Mouse (Mus musculus) lung, embryonic 14.5 days (tissue): ENCODE results near the gene Gdpgp1. TPM values are rescaled to one million over a fixed set of nuclear protein-coding genes. Genes with fewer than 3 reads are reported as not detected.
A peak's percentile ranks its signal among the peaks of the same experiment; 100 is the strongest.

Source experiments
- ATAC-seq: fragments of 200-750 bp; cut with Nextera tagmentation; 2 replicates; pipeline ENCODE4 v1.8.0; 2017; ENCODE audit warnings: mild to moderate bottlenecking, moderate TSS enrichment, moderate library complexity; ENCODE audit not compliant: insufficient read depth
- DNase-seq: peaks from one replicate; pipeline ENCODE4 v3.0.0-alpha.2; 2015
- H3K27ac ChIP-seq: fragments of 300-500 bp; sonication (generic); 2 replicates; pipeline ENCODE4 v1.5.1; 2014; ENCODE audit warnings: low read depth, mild to moderate bottlenecking, moderate library complexity
- H3K27me3 ChIP-seq: fragments of 300-500 bp; sonication (generic); 2 replicates; pipeline ENCODE4 v1.6.1; 2014; ENCODE audit warnings: low read length, control low read depth; ENCODE audit not compliant: insufficient read depth
- H3K36me3 ChIP-seq: fragments of 300-500 bp; sonication (generic); 2 replicates; pipeline ENCODE4 v1.6.1; 2014; ENCODE audit warnings: control low read depth; ENCODE audit not compliant: insufficient read depth
- H3K4me1 ChIP-seq: fragments of 300-500 bp; sonication (generic); 2 replicates; pipeline ENCODE4 v1.6.1; 2014; ENCODE audit warnings: antibody characterized with exemption, control low read depth; ENCODE audit not compliant: insufficient read depth
- H3K4me2 ChIP-seq: fragments of 300-500 bp; sonication (generic); 2 replicates; pipeline ENCODE4 v1.6.1; 2014; ENCODE audit warnings: mild to moderate bottlenecking
- H3K4me3 ChIP-seq: fragments of 300-500 bp; sonication (generic); 2 replicates; pipeline ENCODE4 v1.5.1; 2014; ENCODE audit warnings: low read depth, low read length
- H3K9ac ChIP-seq: fragments of 300-500 bp; sonication (generic); 2 replicates; pipeline ENCODE4 v1.6.1; 2014
- H3K9me3 ChIP-seq: fragments of 300-500 bp; sonication (generic); 2 replicates; pipeline ENCODE4 v1.6.1; 2016; ENCODE audit warnings: low read depth, low read length, control low read depth
- CTCF ChIP-seq: IDR thresholded peaks from 2 replicates; pipeline ENCODE4 v1.5.1; 2016; ENCODE audit warnings: antibody characterized with exemption, low read depth
- WGBS: fragments of 180-500 bp; shearing (Covaris S2); extraction: QIAGEN DNeasy Blood & Tissue Kit; methylation state at CpG from one replicate; pipeline ENCODE4 v1.1.7; 2014; 5-methylcytosine and 5-hydroxymethylcytosine counted together
- polyA plus RNA-seq: library from polyadenylated mRNA; unstranded; fragments of >200 nt; fragmentation: Nextera tagmentation; extraction: Ambion mirVana; gene quantifications from 2 replicates; pipeline ENCODE4 v1.2.1, GENCODE M21; 2014

The Gdpgp1 gene
- polyA plus RNA-seq, 1 experiment from 2014 or later = 4.0 TPM

DNA sequence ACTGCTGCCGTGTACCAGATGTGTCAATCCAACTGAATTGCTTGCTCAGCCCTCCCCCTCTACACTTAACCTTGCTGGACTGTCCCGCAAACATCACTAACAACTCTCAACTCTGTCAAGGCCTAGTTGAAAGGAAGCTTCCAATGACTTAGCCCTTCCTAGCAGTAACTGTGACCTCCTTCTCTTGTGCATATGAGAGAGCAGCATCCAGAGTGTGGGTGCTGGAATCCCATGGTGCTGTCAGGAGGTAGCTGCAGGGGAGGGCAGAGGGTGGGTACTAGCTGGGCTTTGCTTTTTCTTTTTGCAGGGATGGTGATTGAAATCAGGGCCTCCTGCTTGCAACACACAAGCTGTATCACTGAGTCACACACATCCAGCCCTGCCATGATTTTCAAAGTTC is 40.8 kb downstream of the Gdpgp1 start:
- ATAC-seq (no peak), DNase-seq (no peak)
- TF ChIP-seq CTCF = no peak
- Histone ChIP-seq H3K9me3 (peaks cover 6% of the 10 kb centered on the region; the same call in 1 of the 2 replicates), H3K4me2 (no peak overlapping the region), H3K4me1 (peaks cover 8% of the 10 kb centered on the region; the same call in 1 of the 2 replicates), H3K27ac (no peak overlapping the region), H3K36me3 (peaks cover 46% of the 10 kb centered on the region), H3K9ac (no peak overlapping the region), H3K27me3 (no peaks in the 10 kb centered on the region), H3K4me3 (no peak overlapping the region)
- 83% methylated on average over 2 of the region's 2 CpGs for WGBS

DNA sequence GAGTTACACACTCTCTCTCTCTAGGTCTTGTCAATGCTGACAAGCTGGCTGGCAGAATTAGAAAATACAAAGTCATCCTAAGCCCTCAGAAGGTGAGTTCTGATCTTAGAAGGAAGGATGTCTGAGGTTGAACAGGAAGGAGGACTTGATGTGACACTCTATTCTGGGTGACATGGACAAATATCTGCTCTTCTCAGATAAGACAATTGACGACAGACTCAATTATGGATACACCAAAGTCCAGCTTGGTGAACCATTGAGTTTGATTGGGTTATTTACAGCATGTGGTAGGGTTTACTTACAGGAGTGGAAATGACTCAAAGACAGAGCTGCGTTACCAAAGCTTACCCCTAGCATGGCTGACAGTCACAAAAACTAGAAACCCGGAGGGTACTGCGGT is 43.7 kb downstream of the Gdpgp1 start:
- Histone ChIP-seq H3K36me3 (peaks cover 63% of the 10 kb centered on the region), H3K27me3 (no peaks in the 10 kb centered on the region), H3K4me1 (no peaks in the 10 kb centered on the region), H3K4me3 (no peak overlapping the region), H3K9ac (no peak overlapping the region), H3K4me2 (no peak overlapping the region), H3K9me3 (peaks cover 6% of the 10 kb centered on the region; the same call in 1 of the 2 replicates), H3K27ac (no peak overlapping the region)
- DNase-seq (no peak), ATAC-seq (no peak)
- no peak for TF ChIP-seq CTCF
- WGBS = 91% methylated on average over 4 of the region's 4 CpGs

DNA sequence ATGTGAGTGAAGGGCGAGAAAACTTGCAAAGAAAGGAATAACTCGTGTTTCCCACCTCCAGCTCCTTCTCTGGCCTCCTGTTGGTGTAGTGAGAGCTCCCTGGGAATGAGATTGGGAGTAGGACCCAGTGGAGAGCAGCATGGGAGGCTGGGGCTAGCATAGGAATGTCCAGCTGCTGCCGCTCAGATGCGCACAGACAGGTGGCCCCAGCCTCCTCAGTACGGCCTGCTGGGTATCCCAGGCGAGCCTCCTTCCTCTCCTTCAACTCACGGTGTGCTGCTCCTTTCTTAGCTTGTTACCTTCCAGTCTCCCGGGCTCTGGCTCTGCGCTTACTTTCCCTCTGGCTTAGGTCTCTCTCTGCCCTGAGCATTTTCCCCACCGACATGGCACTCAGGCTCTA is 47.4 kb downstream of the Gdpgp1 start:
- Histone ChIP-seq H3K9me3 (no peaks in the 10 kb centered on the region), H3K27ac (no peak overlapping the region), H3K9ac (no peak overlapping the region), H3K4me3 (no peak overlapping the region), H3K4me1 (no peaks in the 10 kb centered on the region), H3K4me2 (no peak overlapping the region), H3K36me3 (peaks cover 72% of the 10 kb centered on the region), H3K27me3 (no peaks in the 10 kb centered on the region)
- 75% methylated on average over 10 of the region's 10 CpGs for WGBS
- DNase-seq (no peak), ATAC-seq (no peak)
- TF ChIP-seq CTCF = no peak

DNA sequence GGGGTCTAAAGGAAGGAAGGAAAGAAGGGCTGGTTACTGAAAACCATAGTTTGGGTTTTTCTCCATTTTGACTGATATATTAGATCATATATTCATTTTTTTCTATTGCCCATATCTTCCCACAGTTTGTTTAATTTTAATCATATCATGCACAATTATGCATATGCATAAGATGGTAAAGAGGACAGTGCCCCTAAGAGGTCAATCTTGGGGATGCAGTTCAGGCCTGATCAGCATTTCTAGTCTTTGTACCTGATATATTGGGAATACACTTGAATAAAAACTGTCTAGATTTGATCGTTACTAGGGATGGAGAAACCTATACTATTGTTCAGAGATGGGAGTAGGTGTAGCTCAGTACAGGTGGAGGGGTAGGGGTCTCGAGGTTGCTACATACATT is 48.3 kb downstream of the Gdpgp1 start:
- 82% methylated on average over 2 of the region's 2 CpGs for WGBS
- Histone ChIP-seq H3K4me2 (no peak overlapping the region), H3K9ac (no peak overlapping the region), H3K36me3 (peaks cover 74% of the 10 kb centered on the region), H3K27ac (no peak overlapping the region), H3K4me1 (no peaks in the 10 kb centered on the region), H3K27me3 (no peaks in the 10 kb centered on the region), H3K9me3 (no peaks in the 10 kb centered on the region), H3K4me3 (no peak overlapping the region)
- ATAC-seq (no peak), DNase-seq (no peak)
- 0 out of 2 replicates have a peak, but pooled peaks have one; percentile 8 for TF ChIP-seq CTCF

DNA sequence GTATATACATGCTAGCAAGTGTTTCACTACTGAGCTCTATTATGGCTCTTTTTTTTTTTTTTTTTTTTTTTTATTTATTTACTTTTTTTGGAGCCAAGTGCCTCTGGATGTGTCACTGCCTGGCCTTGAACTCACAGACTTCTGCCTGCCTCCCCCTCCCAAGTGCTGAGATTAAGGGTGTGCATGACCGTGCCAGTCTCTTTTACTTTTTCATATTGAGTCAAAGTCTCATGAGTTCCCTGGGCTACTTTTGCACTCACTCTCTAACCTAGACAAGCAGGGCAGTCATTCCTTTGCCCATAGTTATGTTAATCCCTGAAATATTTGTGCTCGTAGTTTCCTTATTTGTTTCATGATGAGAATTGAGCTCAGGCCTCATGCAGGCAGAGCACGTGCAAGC is 49.0 kb downstream of the Gdpgp1 start:
- no peaks in the 10 kb centered on the region for H3K27me3 ChIP-seq
- 86% methylated on average over 3 of the region's 3 CpGs for WGBS
- peaks cover 74% of the 10 kb centered on the region for H3K36me3 ChIP-seq
- no peaks in the 10 kb centered on the region for H3K9me3 ChIP-seq
- no peak overlapping the region for H3K4me2 ChIP-seq
- no peaks in the 10 kb centered on the region for H3K4me1 ChIP-seq
- no peak overlapping the region for H3K4me3 ChIP-seq
- ATAC-seq (no peak), DNase-seq (no peak)
- H3K9ac ChIP-seq = no peak overlapping the region
- H3K27ac ChIP-seq = no peak overlapping the region
- TF ChIP-seq CTCF = no peak

DNA sequence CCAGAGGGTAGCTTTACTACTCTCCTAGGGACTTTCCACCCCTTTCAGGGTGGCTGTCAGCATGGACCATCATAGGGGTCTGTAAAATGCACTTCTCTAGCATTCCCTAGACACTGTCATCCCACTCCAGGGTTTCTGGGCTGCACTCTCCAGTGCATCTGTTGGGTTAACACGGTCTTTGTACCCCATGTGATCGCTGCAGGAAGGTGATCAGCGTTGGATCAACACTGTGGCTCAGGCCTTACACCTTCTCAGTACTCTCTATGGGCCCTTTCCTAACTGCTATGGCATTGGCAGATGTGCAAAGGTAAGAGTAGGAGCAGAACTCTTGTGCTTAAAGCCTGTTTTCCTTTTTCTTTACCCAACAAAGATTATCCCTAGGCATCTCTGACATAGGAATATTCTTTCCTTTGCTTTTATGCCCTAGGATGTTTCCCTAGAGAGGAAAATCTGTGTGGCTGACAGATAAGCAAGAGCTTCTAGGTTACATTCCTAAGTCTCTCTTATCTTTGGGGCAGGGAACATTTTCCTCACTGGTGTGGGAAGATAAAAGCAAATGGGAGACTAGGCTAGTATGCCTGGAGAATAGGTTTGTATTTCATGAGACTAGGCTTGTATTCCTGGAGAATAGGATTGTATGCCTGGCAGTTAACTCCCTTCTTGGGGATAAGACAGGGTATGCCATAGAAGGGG is 50.7 kb downstream of the Gdpgp1 start:
- Histone ChIP-seq H3K27ac (no peak overlapping the region), H3K4me2 (no peak overlapping the region), H3K4me1 (no peaks in the 10 kb centered on the region), H3K4me3 (no peak overlapping the region), H3K27me3 (no peaks in the 10 kb centered on the region), H3K9ac (no peak overlapping the region), H3K36me3 (peaks cover 78% of the 10 kb centered on the region), H3K9me3 (no peaks in the 10 kb centered on the region)
- no peak for ATAC-seq
- WGBS = 77% methylated on average over 3 of the region's 3 CpGs
- TF ChIP-seq CTCF = no peak
- no peak for DNase-seq

DNA sequence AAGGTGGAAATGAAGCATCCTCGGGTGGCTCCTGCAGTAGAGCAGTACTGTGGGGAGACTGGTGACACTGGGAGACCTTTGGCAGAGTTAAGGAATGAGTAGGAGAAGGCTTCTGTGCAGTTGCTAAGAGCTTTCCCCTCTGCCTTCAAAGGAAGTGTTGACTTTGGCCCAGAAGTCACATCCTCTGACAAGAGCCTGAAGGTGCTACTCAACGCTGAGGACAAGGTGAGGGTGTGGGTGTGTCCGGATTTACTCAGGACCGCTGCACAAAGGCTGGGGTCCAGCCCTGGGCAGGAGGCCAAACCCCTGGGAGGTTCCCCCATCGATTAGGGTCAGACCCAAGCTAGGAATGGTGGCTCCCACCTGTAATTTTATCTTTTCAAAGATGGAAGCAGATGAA is 51.7 kb downstream of the Gdpgp1 start:
- Histone ChIP-seq H3K9me3 (no peaks in the 10 kb centered on the region), H3K4me1 (no peaks in the 10 kb centered on the region), H3K9ac (no peak overlapping the region), H3K36me3 (peaks cover 68% of the 10 kb centered on the region), H3K4me2 (no peak overlapping the region), H3K27me3 (no peaks in the 10 kb centered on the region), H3K4me3 (no peak overlapping the region), H3K27ac (no peak overlapping the region)
- no peak for ATAC-seq
- 72% methylated on average over 5 of the region's 5 CpGs for WGBS
- no peak for DNase-seq
- no peak for TF ChIP-seq CTCF

DNA sequence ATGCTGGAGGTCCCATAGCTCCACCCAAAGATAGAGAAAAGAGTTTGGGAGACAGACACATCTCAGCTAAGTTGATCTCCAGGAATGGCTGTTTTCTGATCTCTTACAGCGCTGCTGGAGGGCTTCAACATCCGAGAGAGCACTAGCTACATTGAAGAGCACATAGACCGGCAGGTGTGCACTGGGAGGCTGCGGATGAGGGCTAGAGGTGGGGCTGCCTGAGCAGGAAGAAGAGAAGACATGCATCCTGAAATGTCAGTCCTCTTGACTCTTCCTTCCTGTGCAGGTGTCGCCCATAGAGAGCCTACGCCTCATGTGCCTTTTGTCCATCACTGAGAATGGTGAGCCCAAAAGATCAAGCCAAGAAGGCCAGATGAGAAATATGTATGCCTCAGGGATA is 53.1 kb downstream of the Gdpgp1 start:
- Histone ChIP-seq H3K4me3 (no peak overlapping the region), H3K4me2 (no peak overlapping the region), H3K4me1 (no peaks in the 10 kb centered on the region), H3K36me3 (peaks cover 72% of the 10 kb centered on the region), H3K9me3 (no peaks in the 10 kb centered on the region), H3K27ac (no peak overlapping the region), H3K27me3 (no peaks in the 10 kb centered on the region), H3K9ac (no peak overlapping the region)
- TF ChIP-seq CTCF = no peak
- 88% methylated on average over 6 of the region's 6 CpGs for WGBS
- DNase-seq (no peak), ATAC-seq (no peak)
